Mouse (Mus musculus): Measurements from ENCODE around the gene Clstn3.

Clstn3 gene

DNA sequence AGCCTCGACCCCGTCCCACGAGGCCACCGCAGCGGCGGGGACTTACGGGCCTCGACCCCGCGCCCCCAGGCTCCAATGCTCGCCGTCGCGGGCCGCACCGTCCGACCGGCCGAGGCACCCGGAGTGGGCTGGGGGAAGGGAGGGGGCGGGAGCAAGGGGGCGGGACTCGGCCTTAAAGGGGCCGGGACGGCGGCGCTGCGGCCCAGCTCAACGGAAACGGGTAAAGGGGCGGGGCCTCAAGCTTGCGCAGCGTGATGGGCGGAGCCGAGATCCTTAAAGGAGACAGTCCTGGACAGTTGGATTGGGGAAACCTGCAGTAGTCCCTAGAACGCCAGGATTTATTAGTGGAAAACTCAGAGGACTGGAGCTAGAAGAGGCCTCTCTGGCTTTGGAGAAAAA lies 49.7 kb downstream of the Clstn3 start, which contains the start of gene Pex5:
Gene Pex5, minus strand, starts transcription at position 141 of the 399 bp plus-strand sequence.
- in situ Hi-C loops (cut with MboI, MseI) = loop anchor here (5.0 to 10.0 kb wide), 2 partner anchors 810 to 1603 kb away; no protein-coding TSS in a partner anchor

DNA sequence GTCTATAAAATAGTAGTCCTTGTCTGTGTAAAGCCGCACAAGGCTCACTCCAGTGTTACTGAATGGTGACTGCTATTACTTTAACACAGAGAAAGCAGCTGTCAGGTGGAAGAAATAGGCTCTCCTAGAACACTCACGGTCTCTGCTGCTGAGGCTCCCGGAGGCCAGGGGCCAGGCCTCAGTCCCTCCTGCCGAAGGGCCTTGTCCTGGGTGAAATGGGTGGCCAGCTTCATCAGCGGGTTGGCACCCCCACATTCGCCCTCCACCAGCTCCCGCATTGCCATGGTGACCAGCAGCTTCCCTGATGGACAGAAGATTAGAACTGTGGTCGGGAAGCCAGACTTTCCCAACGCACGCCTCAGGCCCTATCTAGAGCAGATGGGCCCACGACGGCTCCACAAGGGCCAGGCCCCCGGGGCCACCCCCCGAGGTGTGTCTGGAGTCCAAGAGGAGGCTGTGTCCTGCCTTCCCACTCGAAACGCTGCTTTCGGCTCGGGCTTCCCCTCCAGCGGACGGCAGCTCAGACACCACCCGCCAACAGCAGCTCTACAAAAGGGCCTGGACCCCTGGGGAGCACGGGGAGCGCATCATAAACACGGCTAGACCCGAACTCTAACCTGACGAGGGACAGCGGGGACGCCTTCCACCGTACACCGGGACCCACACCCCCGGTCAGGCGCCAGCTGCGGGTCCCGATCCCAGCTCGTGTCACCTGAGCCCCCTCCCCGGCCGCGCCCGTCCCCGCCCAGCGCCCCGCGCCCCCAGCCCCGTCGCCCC lies 50.3 kb downstream of the Clstn3 start:
- in situ Hi-C loops (cut with MboI, MseI) = loop anchor here (5.0 to 10.0 kb wide), 2 partner anchors 810 to 1602 kb away; no protein-coding TSS in a partner anchor

DNA sequence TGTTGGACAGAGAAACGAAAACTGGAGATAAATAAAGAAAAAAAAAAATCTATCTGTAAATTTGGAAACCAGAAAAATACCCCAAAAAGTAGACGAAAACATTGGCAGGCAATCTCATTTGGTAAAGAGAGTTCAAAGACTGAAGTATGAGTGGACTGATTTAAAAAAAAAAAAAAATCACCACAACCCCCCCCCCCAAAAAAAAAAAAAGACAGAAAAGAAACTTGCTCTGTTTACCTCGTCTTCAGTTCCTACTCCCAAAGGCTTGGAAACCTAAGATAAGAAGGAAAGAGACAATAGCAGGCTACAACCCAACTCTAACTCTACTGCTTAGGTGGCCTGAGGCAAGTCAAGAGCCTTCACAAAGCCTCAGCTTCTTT lies 50.8 kb downstream of the Clstn3 start:
- in situ Hi-C loops (cut with MboI, MseI) = loop anchor here (5.0 to 10.0 kb wide), 2 partner anchors 811 to 1601 kb away; no protein-coding TSS in a partner anchor

DNA sequence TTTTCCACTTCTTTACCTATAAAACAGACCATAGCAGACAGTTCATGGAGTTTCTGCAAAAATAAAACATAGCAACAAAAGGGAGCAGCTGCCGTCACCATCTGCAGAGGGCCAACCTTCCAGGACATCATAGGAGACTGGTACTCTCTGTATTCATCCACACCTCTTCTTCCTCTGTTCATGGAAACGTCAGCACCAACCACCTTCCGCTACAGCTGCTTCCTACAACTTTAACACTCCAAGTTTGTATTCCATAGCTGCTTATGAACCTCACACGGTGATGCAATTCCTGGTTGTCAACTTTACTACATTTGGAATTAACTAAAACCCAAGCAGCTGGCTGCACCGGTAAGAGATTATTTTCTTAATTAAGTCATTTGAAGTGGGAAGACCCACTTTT lies 56.2 kb downstream of the Clstn3 start:
- in situ Hi-C loops (cut with MboI, MseI) = no loop called here

DNA sequence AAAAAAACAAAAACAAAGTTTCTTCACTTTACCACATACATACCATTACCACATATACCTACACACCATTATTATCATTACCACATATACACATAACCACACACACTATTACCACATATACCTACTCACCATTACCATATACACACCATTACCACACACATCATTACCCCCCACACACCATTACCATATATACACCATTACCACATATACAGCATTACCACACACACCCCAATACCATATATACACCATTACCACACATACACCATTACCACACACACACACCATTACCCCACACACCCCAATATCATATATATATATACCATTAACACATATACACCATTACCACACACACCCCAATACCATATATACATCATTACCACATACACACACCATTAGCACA lies 57.4 kb downstream of the Clstn3 start:
- in situ Hi-C loops (cut with MboI, MseI) = no loop called here

DNA sequence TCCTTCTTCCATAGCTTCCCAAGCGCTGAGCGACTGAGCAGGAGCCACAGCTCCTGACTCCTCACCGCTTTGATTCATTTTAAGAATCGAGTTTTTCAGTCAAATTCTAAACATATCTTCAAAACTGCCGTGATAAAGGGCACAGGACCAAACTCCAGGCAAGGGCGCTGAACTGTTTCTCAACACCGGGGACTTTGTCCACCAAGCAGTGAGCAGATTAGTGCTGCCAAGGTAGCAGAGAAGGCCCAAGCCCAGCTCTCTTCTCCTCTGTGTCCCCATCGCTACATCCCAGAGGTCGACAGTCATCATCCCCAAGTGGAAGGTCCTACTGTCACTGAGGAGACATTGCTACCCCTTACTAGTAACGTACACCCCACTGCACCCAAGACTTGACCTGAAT lies 58.3 kb downstream of the Clstn3 start:
- in situ Hi-C loops (cut with MboI, MseI) = no loop called here

DNA sequence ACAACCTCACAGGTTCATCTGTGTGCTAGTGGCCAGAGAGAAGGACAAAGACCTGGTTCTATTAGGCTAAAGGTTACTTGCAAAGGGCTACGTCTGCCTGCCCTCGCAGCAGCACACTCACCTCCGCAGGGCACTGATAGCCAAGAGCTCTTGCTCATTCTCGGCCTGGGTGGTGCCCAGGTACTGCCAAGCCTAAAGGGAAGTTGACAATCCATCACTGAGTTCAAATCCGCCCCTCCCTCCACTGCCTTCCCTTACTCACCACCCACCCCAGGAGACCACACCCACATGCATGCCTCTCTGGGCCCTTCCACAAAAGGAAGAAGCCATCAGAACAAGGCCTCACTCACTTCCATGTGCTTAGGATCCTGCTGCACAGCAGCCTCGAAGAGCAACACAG lies 64.9 kb downstream of the Clstn3 start:
- in situ Hi-C loops (cut with MboI, MseI) = loop anchor here in 1 of 2 experiments (25.0 kb wide), 1 partner anchor 1512 kb away; no protein-coding TSS in a partner anchor

DNA sequence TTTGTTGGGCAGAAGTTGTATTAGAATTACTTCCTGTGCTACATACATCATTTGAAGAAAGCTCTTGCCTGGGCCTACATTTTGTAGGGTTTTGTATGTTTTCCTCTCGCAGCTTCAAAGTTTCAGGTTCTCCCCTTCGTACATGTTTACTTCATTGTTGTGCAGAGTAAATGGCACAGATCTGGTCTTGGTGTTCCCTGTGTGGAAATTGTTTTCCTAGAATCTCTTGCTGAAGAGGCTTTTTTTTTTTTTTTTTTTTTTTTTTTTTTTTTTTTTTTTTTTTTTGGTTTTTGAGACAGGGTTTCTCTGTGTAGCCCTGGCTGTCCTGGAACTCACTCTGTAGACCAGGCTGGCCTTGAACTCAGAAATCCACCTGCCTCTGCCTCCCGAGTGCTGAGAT lies 69.6 kb downstream of the Clstn3 start:
- in situ Hi-C loops (cut with MboI, MseI) = loop anchor here in 1 of 2 experiments (25.0 kb wide), 1 partner anchor 1508 kb away; no protein-coding TSS in a partner anchor
